Mouse (Mus musculus) heart, postnatal 36 days (tissue): ENCODE measurements around the gene Ccdc125. TPM values are rescaled to one million over a fixed set of nuclear protein-coding genes. Genes with fewer than 3 reads are reported as not detected.

Source experiments
- DNase-seq, 2 experiments: peaks; one replicate each; pipeline ENCODE4 v3.0.0; 2021 to 2022
- intact Hi-C: fragments of 180-260 bp; cut with DNase I; formaldehyde crosslinking; loops from one replicate; pipeline ENCODE4 v1.15.1; 2025
- total RNA-seq, 2 experiments: library from RNA; stranded (reverse); gene quantifications; 2 replicates each; pipeline ENCODE4 v1.2.3; 2021

Ccdc125 gene
- under 1 TPM; 0.67 to 0.70 TPM for total RNA-seq

- intact Hi-C loops, result no loop called here
- peak; percentile 25 for DNase-seq
These were observed at the start of gene Ccdc125 for GRCm38 (mm10) chr13:100669291-100670022. Gene Ccdc125, plus strand, starts transcription at chr13:100669717.

GRCm38 (mm10) chr13:100622241-100622640 lies 47.3 kb upstream of the Ccdc125 start:
- no peak for DNase-seq
- intact Hi-C loops, result no loop called here

- DNase-seq, result no peak
- intact Hi-C loops, result no loop called here
These were observed 35.3 kb upstream of the Ccdc125 start for GRCm38 (mm10) chr13:100634106-100634691.

GRCm38 (mm10) chr13:100642471-100643209 lies 26.9 kb upstream of the Ccdc125 start:
- no peak for DNase-seq
- intact Hi-C loops, result no loop called here

- no peak for DNase-seq
- intact Hi-C loops, result no loop called here
These were observed 21.3 kb upstream of the Ccdc125 start for GRCm38 (mm10) chr13:100648223-100648622.

- peak; percentile 99 for DNase-seq
- intact Hi-C loops, result loop anchor here (2.0 to 10.0 kb wide), 5 partner anchors 80 to 1296 kb away; partner anchors contain the start of genes Bdp1, Cdk7, Gtf2h2 and Serf1
These were observed 18.7 kb upstream of the Ccdc125 start, which contains the start of the genes Ak6 and Rad17 for GRCm38 (mm10) chr13:100650550-100651438. Gene Ak6, plus strand, starts transcription at chr13:100650979. Gene Rad17, minus strand, starts transcription at chr13:100651051.

GRCm38 (mm10) chr13:100651439-100652186 lies 17.9 kb upstream of the Ccdc125 start, which contains the start of gene Taf9:
Gene Taf9, plus strand, starts transcription at chr13:100651579.
- DNase-seq, result no peak
- intact Hi-C loops, result loop anchor here (2.0 to 10.0 kb wide), 5 partner anchors 79 to 1297 kb away; partner anchors contain the start of genes Bdp1, Cdk7, Gtf2h2 and Serf1

GRCm38 (mm10) chr13:100658091-100658490 lies 11.4 kb upstream of the Ccdc125 start:
- intact Hi-C loops, result loop anchor here (10.0 kb wide), 2 partner anchors 553 to 1303 kb away; partner anchors contain the start of genes Bdp1 and Serf1
- no peak for DNase-seq

- peak; percentile 40 to 63 for DNase-seq
- intact Hi-C loops, result loop anchor here (10.0 kb wide), 2 partner anchors 555 to 1305 kb away; partner anchors contain the start of genes Bdp1 and Serf1
These were observed 9.6 kb upstream of the Ccdc125 start for GRCm38 (mm10) chr13:100659864-100660456.

- DNase-seq, result no peak
These were observed 744 bp downstream of the Ccdc125 start for GRCm38 (mm10) chr13:100670181-100670741.

GRCm38 (mm10) chr13:100675936-100676635 lies 6.6 kb downstream of the Ccdc125 start:
- no peak for DNase-seq
- intact Hi-C loops, result no loop called here

More at GRCm38 (mm10) chr13:100670181-100670741, 744 bp downstream of the Ccdc125 start:
- intact Hi-C loops, result no loop called here

- no peak for DNase-seq
- intact Hi-C loops, result no loop called here
These were observed 12.1 kb downstream of the Ccdc125 start for GRCm38 (mm10) chr13:100681615-100682014.

GRCm38 (mm10) chr13:100682837-100683236 lies 13.3 kb downstream of the Ccdc125 start:
- intact Hi-C loops, result no loop called here
- no peak for DNase-seq

- intact Hi-C loops, result no loop called here
- DNase-seq, result no peak
These were observed 14.8 kb downstream of the Ccdc125 start for GRCm38 (mm10) chr13:100684355-100684754.

- no peak for DNase-seq
- intact Hi-C loops, result no loop called here
These were observed 18.0 kb downstream of the Ccdc125 start for GRCm38 (mm10) chr13:100687513-100687912.

GRCm38 (mm10) chr13:100697541-100697940 lies 28.0 kb downstream of the Ccdc125 start:
- intact Hi-C loops, result no loop called here
- DNase-seq, result no peak

GRCm38 (mm10) chr13:100698866-100699265 lies 29.3 kb downstream of the Ccdc125 start:
- intact Hi-C loops, result no loop called here
- DNase-seq, result no peak

GRCm38 (mm10) chr13:100703468-100703867 lies 34.0 kb downstream of the Ccdc125 start:
- no peak for DNase-seq
- intact Hi-C loops, result no loop called here
